In the genomic region with DNA sequence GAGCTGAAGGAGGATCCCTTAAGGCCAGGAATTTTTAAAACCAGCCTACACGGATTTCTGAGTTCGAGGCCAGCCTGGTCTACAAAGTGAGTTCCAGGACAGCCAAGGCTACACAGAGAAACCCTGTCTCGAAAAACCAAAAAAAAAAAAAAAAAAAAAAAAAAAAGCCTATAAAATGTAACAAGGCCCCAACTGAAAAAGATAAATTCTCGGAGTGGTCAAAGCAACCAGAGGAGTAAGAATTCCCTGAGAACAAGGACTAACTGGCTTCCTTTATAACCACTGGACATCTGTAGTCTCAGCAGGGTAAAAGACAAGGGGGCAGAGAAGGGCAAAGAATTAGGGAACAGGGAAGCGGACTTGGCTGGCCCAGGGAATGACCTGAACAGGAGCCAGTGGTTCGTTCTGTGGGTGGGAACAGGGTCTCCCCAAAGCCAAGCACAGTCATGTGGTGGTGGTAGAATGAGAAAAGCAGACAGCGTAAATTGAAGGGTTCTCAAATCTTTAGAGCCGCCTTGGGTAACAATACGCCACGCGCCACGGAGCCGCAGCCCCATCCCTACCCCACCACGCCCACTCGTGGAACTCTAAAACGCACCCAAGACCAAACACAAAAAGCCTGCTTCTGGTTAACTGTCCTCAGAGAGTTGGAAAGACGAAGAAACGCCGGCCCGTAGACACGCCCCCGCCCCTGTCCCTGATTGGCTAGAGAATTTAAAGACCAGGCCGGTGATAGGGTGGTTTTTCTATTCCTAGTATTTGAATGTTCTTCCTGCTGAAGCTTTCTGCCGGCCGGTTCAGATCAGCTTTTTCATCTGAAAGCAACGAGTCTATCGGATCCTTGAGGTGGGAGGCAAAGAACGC, we compare ENCODE assay signal across 8 mouse cellular contexts. TPM values are rescaled to one million over a fixed set of nuclear protein-coding genes. Genes with fewer than 3 reads are reported as not detected.
A peak's percentile ranks its signal among the peaks of the same experiment; 100 is the strongest.
DNase-seq lines count a peak whose midpoint lies in the region; ATAC-seq lines count a peak whose summit lies in the region.

Gene Pif1 (plus strand): TSS at position 755 of the 864 bp plus-strand sequence.

- DNase-seq in cerebellum, adult 8-10 months, result no peak
- peak; percentile 93 for DNase-seq in embryo, embryonic 11 days
- DNase-seq in gastrocnemius, postnatal 14 days, result peak; percentile 79
- peak; percentile 90 for DNase-seq in limb, embryonic 11.5 days (ENCODE audit: low spot score)
- peak; percentile 64 to 74 for DNase-seq in spleen, adult 18-20 months

- WGBS in limb, embryonic 11.5 days, result 11% methylated on average over 28 of the region's 28 CpGs
- WGBS in midbrain, embryonic 13.5 days, result 10% methylated on average over 28 of the region's 28 CpGs

- H3K27ac ChIP-seq in limb, embryonic 11.5 days (replicated peaks; ENCODE audit: low read depth, low read length), result peak within 1 kb of the TSS; percentile 74
- H3K27ac ChIP-seq in midbrain, embryonic 13.5 days, result no peak within 1 kb of the TSS

- ATAC-seq in cerebellum, adult (ENCODE audit: insufficient number of reproducible peaks, low FRiP score, low TSS enrichment), result peak; percentile 40; the same call in 1 of the 2 replicates
- peak; percentile 86 for ATAC-seq in inflammation-experienced regulatory T-cells, adult 6 months
- peak; percentile 74 for ATAC-seq in limb, embryonic 11.5 days (ENCODE audit: insufficient number of reproducible peaks, low FRiP score, low TSS enrichment, low read depth)
- ATAC-seq in midbrain, embryonic 13.5 days, result peak; percentile 83

- H3K4me1 ChIP-seq in limb, embryonic 11.5 days (ENCODE audit: control insufficient read depth, insufficient read depth, low read length), result peaks cover 11% of the 10 kb centered on the region
- H3K4me1 ChIP-seq in midbrain, embryonic 13.5 days (replicated peaks), result peaks cover 33% of the 10 kb centered on the region

- H3K4me3 ChIP-seq in limb, embryonic 11.5 days (ENCODE audit: low read depth, low read length), result peak within 1 kb of the TSS; percentile 75
- peak within 1 kb of the TSS; percentile 59 for H3K4me3 ChIP-seq in midbrain, embryonic 13.5 days (replicated peaks)

- no peaks in the 10 kb centered on the region for H3K27me3 ChIP-seq in limb, embryonic 11.5 days (ENCODE audit: control insufficient read depth, insufficient read depth, low read length)
- H3K27me3 ChIP-seq in midbrain, embryonic 13.5 days, result no peaks in the 10 kb centered on the region

- intact Hi-C loops in gastrocnemius, postnatal 14 days (cut with DNase I; ENCODE audit: low total_unique reads), result no loop called here

- peaks cover 6% of the 10 kb centered on the region for H3K36me3 ChIP-seq in limb, embryonic 11.5 days (ENCODE audit: control insufficient read depth, insufficient read depth, low read length)
- peaks cover 4% of the 10 kb centered on the region; the same call in 1 of the 2 replicates for H3K36me3 ChIP-seq in midbrain, embryonic 13.5 days

- H3K9ac ChIP-seq in limb, embryonic 11.5 days (ENCODE audit: low read length), result peak within 1 kb of the TSS; percentile 74
- H3K9ac ChIP-seq in midbrain, embryonic 13.5 days (replicated peaks), result peak within 1 kb of the TSS; percentile 71

- H3K9me3 ChIP-seq in limb, embryonic 11.5 days (ENCODE audit: control insufficient read depth, low read length), result no peaks in the 10 kb centered on the region
- H3K9me3 ChIP-seq in midbrain, embryonic 13.5 days, result no peaks in the 10 kb centered on the region

- peak within 1 kb of the TSS; percentile 74 for H3K4me2 ChIP-seq in limb, embryonic 11.5 days (ENCODE audit: low read depth, severe bottlenecking)
- H3K4me2 ChIP-seq in midbrain, embryonic 13.5 days (replicated peaks), result peak within 1 kb of the TSS; percentile 100

RNA-seq across cellular contexts. Expression of gene Pif1, which starts in this region (rescaled TPM):
- total RNA-seq in gastrocnemius, postnatal 14 days (2021), result under 1 TPM; 0.44 to 0.57 TPM
- polyA plus RNA-seq in inflammation-experienced regulatory T-cells, adult 6 months (2017; shearing (Covaris generic)), result 1 to 10 TPM in 2 of 3 experiments, under 1 TPM in 1; 0.32 to 7.4 (median 1.1) TPM
- polyA plus RNA-seq in limb, embryonic 11.5 days (2014; fragmentation: Nextera tagmentation; extraction: Ambion mirVana), result 13.3 and 15.0 TPM in 2 replicates
- 8.4 and 9.7 TPM in 2 replicates for polyA plus RNA-seq in midbrain, embryonic 13.5 days (2015; fragmentation: Nextera tagmentation; extraction: Ambion mirVana)

Comparison
In these comparisons a context has a peak if more than half of its experiments do, and no peak if none do; other contexts are left out.
1. Peak in DNase-seq in gastrocnemius, postnatal 14 days; RNA of the gene not detected or under 1 TPM.